Mouse (Mus musculus) megakaryocyte, adult 5-6 weeks (primary cell): ENCODE measurements around the gene Muc3a. TPM values are rescaled to one million over a fixed set of nuclear protein-coding genes. Genes with fewer than 3 reads are reported as not detected.

Experiments
- total RNA-seq, 2 experiments: library from RNA; stranded (forward) in 1 of 2; stranded (reverse) in 1 of 2; fragments of 153-499, 151-499 nt in 1 of 2; fragments of 221-1000, 200-1000 nt in 1 of 2; gene quantifications; 2 replicates each; pipeline versions ENCODE4 v1.2.3 to v1.2.4; 2015 to 2017

Muc3a gene
- total RNA-seq, 2 experiments from 2014 or later, result 0.29 to 1.4 TPM

Other genes starting within 250 kb of the Muc3a start
- gene Cldn15, start 245.8 kb downstream of the Muc3a start, total RNA-seq (2015), result 13.3 and 15.8 TPM in 2 replicates
- 7.1 and 15.9 TPM in 2 replicates for gene Cldn15, start 245.8 kb downstream of the Muc3a start, total RNA-seq (2017)
- gene Plod3, start 225.4 kb downstream of the Muc3a start, total RNA-seq (2015), result 73.2 and 74.8 TPM in 2 replicates
- gene Plod3, start 225.4 kb downstream of the Muc3a start, total RNA-seq (2017), result 159 and 176 TPM in 2 replicates
- gene Znhit1, start 224.4 kb downstream of the Muc3a start, total RNA-seq (2015), result 106 and 133 TPM in 2 replicates
- gene Znhit1, start 224.4 kb downstream of the Muc3a start, total RNA-seq (2017), result 57.7 and 67.9 TPM in 2 replicates
- gene Vgf, start 186.0 kb downstream of the Muc3a start, total RNA-seq (2015), result not detected in 2 replicates
- not detected in 2 replicates for gene Vgf, start 186.0 kb downstream of the Muc3a start, total RNA-seq (2017)
- 19.1 and 19.6 TPM in 2 replicates for gene Ap1s1, start 166.3 kb downstream of the Muc3a start, total RNA-seq (2015)
- 43.3 and 47.2 TPM in 2 replicates for gene Ap1s1, start 166.3 kb downstream of the Muc3a start, total RNA-seq (2017)
- not detected in 2 replicates for gene Serpine1, start 140.1 kb downstream of the Muc3a start, total RNA-seq (2015)
- gene Serpine1, start 140.1 kb downstream of the Muc3a start, total RNA-seq (2017), result not detected in 2 replicates
- 12.4 and 13.5 TPM in 2 replicates for gene Trim56, start 96.2 kb downstream of the Muc3a start, total RNA-seq (2015)
- gene Trim56, start 96.2 kb downstream of the Muc3a start, total RNA-seq (2017), result 28.7 and 32.4 TPM in 2 replicates
- gene Muc3, start 63.1 kb downstream of the Muc3a start, total RNA-seq (2015), result not detected in 2 replicates
- not detected in 2 replicates for gene Muc3, start 63.1 kb downstream of the Muc3a start, total RNA-seq (2017)
- 0.09 and 0.50 TPM in 2 replicates for gene Ache, start 75.1 kb upstream of the Muc3a start, total RNA-seq (2015)
- gene Ache, start 75.1 kb upstream of the Muc3a start, total RNA-seq (2017), result 0.07 and 0.08 TPM in 2 replicates
- gene Ufsp1, start 82.2 kb upstream of the Muc3a start, total RNA-seq (2015), result 0.18 and 1.4 TPM in 2 replicates
- gene Ufsp1, start 82.2 kb upstream of the Muc3a start, total RNA-seq (2017), result 0.24 and 0.59 TPM in 2 replicates
- gene Srrt, start 95.3 kb upstream of the Muc3a start, total RNA-seq (2015), result 71.9 and 97.1 TPM in 2 replicates
- gene Srrt, start 95.3 kb upstream of the Muc3a start, total RNA-seq (2017), result 158 and 222 TPM in 2 replicates
- 4.1 and 4.2 TPM in 2 replicates for gene Trip6, start 102.0 kb upstream of the Muc3a start, total RNA-seq (2015)
- gene Trip6, start 102.0 kb upstream of the Muc3a start, total RNA-seq (2017), result 2.1 and 2.9 TPM in 2 replicates
- 12.8 and 13.4 TPM in 2 replicates for gene Slc12a9, start 121.2 kb upstream of the Muc3a start, total RNA-seq (2015)
- 20.9 and 21.6 TPM in 2 replicates for gene Slc12a9, start 121.2 kb upstream of the Muc3a start, total RNA-seq (2017)
- 0.16 TPM in 1 of 2 replicates, not detected in the other for gene Ephb4, start 137.7 kb upstream of the Muc3a start, total RNA-seq (2015)
- not detected in 2 replicates for gene Ephb4, start 137.7 kb upstream of the Muc3a start, total RNA-seq (2017)